Mouse (Mus musculus) midbrain, embryonic 16.5 days (tissue): ENCODE data around the gene Pigo. TPM values are rescaled to one million over a fixed set of nuclear protein-coding genes. Genes with fewer than 3 reads are reported as not detected.
A peak's percentile ranks its signal among the peaks of the same experiment; 100 is the strongest.
"Not testable (repeated sequence)": the region's sequence is repeated elsewhere in the genome, so short reads cannot be mapped to it uniquely, and the experiment has no call there.

Source experiments
- ATAC-seq: fragments of 200-750 bp; cut with Nextera tagmentation; 2 replicates; pipeline ENCODE4 v1.8.0; 2017; ENCODE audit warnings: moderate TSS enrichment
- H3K27ac ChIP-seq: fragments of 300-500 bp; sonication (generic); 2 replicates; pipeline ENCODE4 v1.5.1; 2014; ENCODE audit warnings: mild to moderate bottlenecking, low read length, mixed read lengths
- H3K27me3 ChIP-seq: fragments of 300-500 bp; sonication (generic); 2 replicates; pipeline ENCODE4 v1.6.1; 2014; ENCODE audit warnings: low read depth, low read length, mixed read lengths; ENCODE audit not compliant: control insufficient read depth, insufficient read depth
- H3K36me3 ChIP-seq: fragments of 300-500 bp; sonication (generic); 2 replicates; pipeline ENCODE4 v1.6.1; 2014; ENCODE audit warnings: mild to moderate bottlenecking, low read length, moderate library complexity, mixed read lengths; ENCODE audit not compliant: control insufficient read depth, insufficient read depth
- H3K4me1 ChIP-seq: fragments of 300-500 bp; sonication (generic); 2 replicates; pipeline ENCODE4 v1.6.1; 2014; ENCODE audit warnings: mild to moderate bottlenecking, low read length, mixed read lengths; ENCODE audit not compliant: control insufficient read depth, insufficient read depth
- H3K4me2 ChIP-seq: fragments of 300-500 bp; sonication (generic); 2 replicates; pipeline ENCODE4 v1.6.1; 2014; ENCODE audit warnings: mild to moderate bottlenecking, low read length, mixed read lengths
- H3K4me3 ChIP-seq: fragments of 300-500 bp; sonication (generic); 2 replicates; pipeline ENCODE4 v1.5.1; 2014; ENCODE audit warnings: low read depth, mild to moderate bottlenecking, low read length, moderate library complexity, mixed read lengths
- H3K9ac ChIP-seq: fragments of 300-500 bp; sonication (generic); 2 replicates; pipeline ENCODE4 v1.6.1; 2014; ENCODE audit warnings: low read depth, low read length, mixed read lengths
- H3K9me3 ChIP-seq: fragments of 300-500 bp; sonication (generic); replicated peaks from 2 replicates; pipeline ENCODE4 v1.6.1; 2014; ENCODE audit warnings: mild to moderate bottlenecking, low read length, mixed read lengths; ENCODE audit not compliant: control insufficient read depth, poor library complexity, severe bottlenecking
- WGBS: fragments of 180-500 bp; shearing (Covaris S2); extraction: QIAGEN DNeasy Blood & Tissue Kit; methylation state at CpG from one replicate; pipeline ENCODE4 v1.1.7; 2014; 5-methylcytosine and 5-hydroxymethylcytosine counted together
- polyA plus RNA-seq: library from polyadenylated mRNA; unstranded; fragments of >200 nt; fragmentation: Nextera tagmentation; extraction: Ambion mirVana; gene quantifications from 2 replicates; pipeline ENCODE4 v1.2.1, GENCODE M21; 2015

The Pigo gene
- polyA plus RNA-seq, 1 experiment from 2014 or later = 32.0 TPM

DNA sequence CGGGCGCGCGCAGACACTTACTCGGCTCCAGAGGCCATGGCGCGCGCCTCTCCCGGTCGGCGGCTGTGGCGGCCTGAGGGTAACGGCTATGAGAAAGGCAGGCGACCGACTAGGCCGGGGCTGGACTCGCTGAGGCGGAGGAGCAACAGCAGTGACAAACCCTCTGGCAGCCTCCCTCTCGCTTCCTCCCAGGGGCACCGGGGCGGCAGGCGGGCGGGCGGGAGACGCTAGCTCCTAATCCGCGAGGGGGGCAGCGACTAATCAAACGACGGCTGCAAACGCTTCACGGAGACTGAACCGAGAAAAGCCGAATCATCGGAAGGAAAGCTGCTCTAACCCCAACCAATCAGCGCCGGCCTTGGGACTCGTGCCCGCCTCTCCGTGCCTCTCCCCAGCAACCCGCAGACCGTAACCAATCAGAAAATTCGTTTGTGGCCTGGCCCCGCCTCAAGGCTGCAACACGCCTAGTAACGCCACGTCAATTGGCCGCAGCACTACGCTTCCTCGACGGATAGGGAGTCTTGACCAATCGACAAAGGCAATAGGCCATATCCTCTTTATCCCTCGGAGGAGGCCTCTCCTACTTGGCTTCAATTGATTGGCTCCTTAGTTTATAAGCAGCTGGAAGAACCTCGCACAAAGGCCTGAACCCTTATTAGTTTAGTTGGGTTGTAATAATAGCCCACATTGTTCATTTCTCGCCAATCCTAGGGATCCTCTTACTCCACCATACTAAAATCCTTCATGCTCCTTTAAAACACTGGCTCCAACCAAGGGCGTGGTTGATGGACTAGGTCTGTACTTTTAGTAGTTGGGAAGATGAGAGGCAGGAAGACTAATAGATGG, 25.3 kb downstream of the Pigo start, which contains the start of gene Vcp:
TSS of gene Vcp (minus strand) at position 367 of the 846 bp plus-strand sequence.
- H3K9me3 ChIP-seq, H3K36me3 ChIP-seq, H3K27me3 ChIP-seq: not testable (repeated sequence)
- Histone ChIP-seq H3K4me1 (peaks cover 30% of the 10 kb centered on the region), H3K27ac (peak within 1 kb of the TSS; percentile 98), H3K4me2 (peak within 1 kb of the TSS; percentile 71), H3K9ac (peak within 1 kb of the TSS; percentile 94), H3K4me3 (peak within 1 kb of the TSS; percentile 98)
- under 1% methylated on average over 46 of the region's 56 CpGs for WGBS
- peak; percentile 98 for ATAC-seq

DNA sequence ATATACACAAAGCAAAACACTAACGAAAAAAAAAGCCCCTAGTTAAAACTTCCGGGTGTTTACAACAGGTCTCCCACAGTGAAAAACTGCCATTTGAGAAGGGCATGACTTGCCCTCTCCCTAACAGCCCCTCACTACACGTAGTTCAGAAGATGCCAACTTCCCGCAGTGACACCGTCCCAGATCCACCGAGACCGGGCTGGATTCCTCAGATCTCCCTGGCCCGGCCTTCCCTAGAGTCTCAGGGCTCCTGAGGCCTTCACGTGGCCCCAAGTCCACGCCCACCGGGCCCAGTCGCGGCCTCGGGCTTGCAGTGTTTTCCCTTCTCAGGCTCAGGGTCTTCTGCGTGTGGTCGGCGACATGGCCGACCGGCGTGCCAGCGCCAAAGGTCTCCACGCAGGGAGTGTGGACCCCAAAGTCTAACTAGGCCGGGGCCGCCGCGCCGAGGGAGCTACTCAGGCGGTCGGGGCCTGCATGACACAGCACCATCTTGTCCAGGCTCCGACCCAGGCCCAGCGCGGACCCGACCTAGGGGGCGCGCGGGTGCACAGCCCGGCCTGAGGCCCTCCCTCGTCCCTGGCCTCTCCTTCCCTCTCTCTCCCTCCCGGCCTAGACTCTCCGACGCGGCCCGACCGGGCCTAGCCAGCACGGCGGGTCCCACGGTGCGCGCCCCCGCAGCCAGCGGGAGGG, 26.0 kb downstream of the Pigo start:
- no peaks in the 10 kb centered on the region for H3K27me3 ChIP-seq
- 0% methylated on average over 50 of the region's 51 CpGs for WGBS
- H3K4me2 ChIP-seq = peak overlapping the region; percentile 71

DNA sequence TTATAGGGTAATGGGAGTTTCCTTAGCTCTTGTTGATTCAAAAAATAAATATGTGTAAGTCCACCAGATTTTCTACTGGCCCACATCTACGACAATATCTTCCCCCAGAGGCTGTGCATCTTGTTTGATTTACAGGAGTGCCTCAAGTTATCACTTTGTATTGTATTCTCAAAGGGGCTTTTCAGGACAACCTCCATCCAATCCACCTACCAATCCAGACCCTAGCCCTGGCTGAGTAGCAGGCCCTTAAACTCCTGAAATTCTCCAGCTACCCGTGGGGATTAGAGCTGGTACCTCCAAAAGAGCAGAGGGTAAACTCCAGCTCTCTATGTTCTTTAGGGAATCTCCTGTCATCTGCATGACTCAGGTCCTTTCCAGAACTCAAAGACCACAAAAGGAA, 27.6 kb downstream of the Pigo start:
- no peak overlapping the region for H3K9ac ChIP-seq

More for the DNA sequence above, 26.0 kb downstream of the Pigo start:
- Histone ChIP-seq H3K27ac (peak overlapping the region; percentile 98), H3K4me3 (peak overlapping the region; percentile 98), H3K9ac (peak overlapping the region; percentile 94), H3K9me3 (no peaks in the 10 kb centered on the region), H3K4me1 (peaks cover 30% of the 10 kb centered on the region), H3K36me3 (peaks cover 8% of the 10 kb centered on the region)
- ATAC-seq = peak; percentile 80

DNA sequence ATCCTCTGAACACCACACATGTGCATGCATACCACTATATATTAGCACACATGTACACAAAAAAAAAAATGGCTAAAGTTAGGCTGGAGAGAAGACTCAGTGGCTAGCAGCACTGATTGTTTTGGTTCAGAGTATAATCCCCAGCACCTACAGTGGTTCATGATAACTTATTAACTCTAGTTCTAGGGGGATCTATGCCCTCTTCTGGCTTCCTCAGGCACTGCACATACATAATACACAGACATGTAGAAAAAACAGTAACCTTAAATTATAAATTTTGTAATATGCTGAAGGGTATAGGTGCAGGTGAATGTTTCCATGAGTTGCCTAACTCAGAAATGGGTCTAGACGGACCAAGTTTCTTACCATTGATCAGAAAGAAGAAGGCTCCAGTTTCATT, 37.3 kb downstream of the Pigo start:
- H3K4me1 ChIP-seq = no peaks in the 10 kb centered on the region
- no peak overlapping the region for H3K4me2 ChIP-seq
- no peaks in the 10 kb centered on the region for H3K9me3 ChIP-seq
- 73% methylated on average over 1 of the region's 1 CpGs for WGBS
- peaks cover 69% of the 10 kb centered on the region for H3K36me3 ChIP-seq
- H3K27me3 ChIP-seq = no peaks in the 10 kb centered on the region
- H3K27ac ChIP-seq = no peak overlapping the region
- H3K4me3 ChIP-seq = no peak overlapping the region
- no peak overlapping the region for H3K9ac ChIP-seq
- no peak for ATAC-seq

More for the DNA sequence above, 27.6 kb downstream of the Pigo start:
- Histone ChIP-seq H3K27ac (no peak overlapping the region), H3K4me3 (peak overlapping the region; percentile 98; the same call in 1 of the 2 replicates), H3K27me3 (no peaks in the 10 kb centered on the region), H3K36me3 (peaks cover 17% of the 10 kb centered on the region), H3K4me2 (peak overlapping the region; percentile 71), H3K4me1 (peaks cover 30% of the 10 kb centered on the region), H3K9me3 (no peaks in the 10 kb centered on the region)
- WGBS = 58% methylated on average over 2 of the region's 2 CpGs
- no peak for ATAC-seq

DNA sequence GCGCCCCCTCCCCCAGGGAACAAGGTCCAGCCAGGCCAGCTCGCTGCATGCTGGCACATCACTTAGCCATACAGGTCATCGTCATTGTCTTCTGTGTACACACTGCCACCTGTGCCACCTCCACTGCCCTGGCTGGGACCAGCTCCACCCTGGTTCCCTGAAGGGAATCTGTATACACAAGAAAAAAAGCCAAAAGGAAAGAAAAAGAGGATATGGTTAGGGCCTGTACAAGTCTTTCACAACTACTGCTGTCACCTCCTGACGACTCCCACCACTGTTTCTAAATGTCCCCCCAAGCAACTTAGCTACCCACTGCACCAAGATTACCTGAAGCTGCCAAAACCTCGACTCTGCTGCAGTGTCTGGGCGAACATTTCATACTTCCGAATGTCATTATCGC, 45.2 kb downstream of the Pigo start:
- not testable (repeated sequence) for H3K27ac ChIP-seq

DNA sequence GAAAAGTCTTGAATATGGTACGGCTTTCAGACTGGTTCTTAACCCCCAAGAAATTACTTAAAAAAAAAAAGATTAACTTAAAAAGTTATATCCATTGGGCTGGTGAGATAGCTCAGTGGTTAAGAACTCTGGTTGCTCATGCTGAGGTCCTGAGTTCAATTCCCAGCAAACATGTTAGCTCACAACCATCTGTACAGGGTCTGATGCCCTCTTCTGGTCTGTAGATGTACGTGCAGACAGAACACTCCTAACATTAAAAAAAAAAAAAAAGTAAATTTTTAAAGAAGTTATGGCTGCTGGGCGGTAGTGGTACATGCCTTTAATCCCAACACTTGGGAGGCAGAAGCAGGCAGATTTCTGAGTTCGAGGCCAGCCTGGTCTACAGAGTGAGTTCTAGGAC, 47.6 kb downstream of the Pigo start:
- WGBS = 90% methylated on average over 4 of the region's 4 CpGs
- no peak overlapping the region for H3K27ac ChIP-seq
- H3K36me3 ChIP-seq = peaks cover 19% of the 10 kb centered on the region

More for the DNA sequence above, 45.2 kb downstream of the Pigo start:
- not testable (repeated sequence) for H3K4me2 ChIP-seq, H3K4me3 ChIP-seq, H3K9me3 ChIP-seq, H3K4me1 ChIP-seq, ATAC-seq, H3K9ac ChIP-seq, H3K27me3 ChIP-seq
- 92% methylated on average over 7 of the region's 8 CpGs for WGBS
- peaks cover 39% of the 10 kb centered on the region for H3K36me3 ChIP-seq

DNA sequence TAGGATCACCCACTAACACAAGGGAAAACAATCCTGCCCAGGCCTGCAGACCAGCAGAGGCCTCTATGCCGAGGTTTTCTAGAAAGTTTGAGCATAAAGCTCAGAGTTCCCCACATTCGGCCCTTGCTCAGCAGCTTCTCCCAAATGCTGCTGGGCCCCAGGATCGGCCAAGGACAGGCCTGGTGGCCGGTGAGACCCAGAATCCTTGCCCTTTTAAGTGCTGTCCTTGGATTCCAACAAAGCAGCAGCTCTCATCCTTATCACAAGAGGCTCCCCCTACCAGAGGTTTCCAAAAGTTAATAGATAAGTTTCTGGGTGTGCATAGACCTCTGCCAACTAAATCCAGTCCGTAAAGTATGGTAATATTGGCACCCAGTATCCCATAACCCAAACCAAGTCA, 51.8 kb downstream of the Pigo start:
- Histone ChIP-seq H3K36me3 (peaks cover 5% of the 10 kb centered on the region), H3K9me3 (no peaks in the 10 kb centered on the region), H3K9ac (no peak overlapping the region), H3K27ac (no peak overlapping the region), H3K4me2 (no peak overlapping the region), H3K27me3 (no peaks in the 10 kb centered on the region), H3K4me1 (no peaks in the 10 kb centered on the region), H3K4me3 (no peak overlapping the region)
- 86% methylated on average over 5 of the region's 5 CpGs for WGBS
- no peak for ATAC-seq

More for the DNA sequence above, 47.6 kb downstream of the Pigo start:
- H3K9ac ChIP-seq = no peak overlapping the region
- H3K27me3 ChIP-seq = no peaks in the 10 kb centered on the region
- H3K4me3 ChIP-seq = no peak overlapping the region
- H3K9me3 ChIP-seq = no peaks in the 10 kb centered on the region
- no peak overlapping the region for H3K4me2 ChIP-seq
- no peaks in the 10 kb centered on the region for H3K4me1 ChIP-seq
- no peak for ATAC-seq

DNA sequence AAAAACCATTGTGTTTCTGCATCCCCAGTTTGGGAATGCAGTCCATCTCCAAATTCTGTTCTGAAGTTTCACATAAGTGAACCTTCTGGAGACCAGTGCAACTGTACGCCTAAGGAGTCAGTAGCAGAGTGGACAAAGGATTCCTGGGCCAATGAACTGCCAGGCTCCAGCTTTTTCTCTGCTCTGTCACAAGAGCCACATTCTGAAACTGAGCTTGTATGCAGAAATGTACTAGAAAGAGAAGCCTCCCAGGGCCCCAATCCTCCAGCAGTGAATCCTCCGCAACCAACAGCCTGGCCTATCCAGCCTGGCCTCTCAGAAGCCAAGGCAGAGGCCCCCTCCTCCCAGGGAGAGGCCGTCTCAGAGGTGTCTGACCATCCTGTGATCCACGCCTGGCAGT, 52.7 kb downstream of the Pigo start:
- Histone ChIP-seq H3K9me3 (no peaks in the 10 kb centered on the region), H3K27ac (no peak overlapping the region), H3K4me1 (no peaks in the 10 kb centered on the region), H3K4me3 (no peak overlapping the region), H3K27me3 (no peaks in the 10 kb centered on the region), H3K9ac (no peak overlapping the region), H3K36me3 (no peaks in the 10 kb centered on the region), H3K4me2 (no peak overlapping the region)
- 78% methylated on average over 4 of the region's 4 CpGs for WGBS
- no peak for ATAC-seq

DNA sequence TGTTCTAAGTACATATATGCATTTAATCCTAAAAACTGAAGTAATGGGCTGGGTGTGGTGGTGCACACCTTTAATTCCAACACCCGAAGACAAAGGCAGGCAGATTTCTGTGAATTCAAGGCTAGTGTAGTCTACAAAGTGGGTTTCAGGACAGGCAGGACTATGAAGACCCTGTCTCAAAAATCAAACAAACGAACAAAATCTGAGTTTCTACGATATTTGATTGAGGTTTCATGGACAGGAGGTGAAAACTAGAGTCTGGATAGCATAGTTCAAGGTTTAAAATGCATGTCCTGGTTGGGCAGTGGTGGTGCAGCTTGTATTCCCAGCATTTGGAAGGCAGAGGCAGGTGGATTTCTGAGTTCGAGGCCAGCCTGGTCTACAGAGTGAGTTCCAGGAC, 56.3 kb downstream of the Pigo start, which contains the start of gene 1700022I11Rik:
TSS of gene 1700022I11Rik (plus strand) at position 301 of the 400 bp plus-strand sequence.
- Histone ChIP-seq H3K27ac (no peak within 1 kb of the TSS), H3K36me3 (no peaks in the 10 kb centered on the region), H3K9ac (no peak within 1 kb of the TSS), H3K4me1 (peaks cover 4% of the 10 kb centered on the region; the same call in 1 of the 2 replicates), H3K27me3 (no peaks in the 10 kb centered on the region), H3K4me2 (no peak within 1 kb of the TSS), H3K4me3 (no peak within 1 kb of the TSS), H3K9me3 (no peaks in the 10 kb centered on the region)
- WGBS = 91% methylated on average over 4 of the region's 4 CpGs
- no peak for ATAC-seq
